Mouse (Mus musculus) gastrocnemius, postnatal 14 days (tissue): ENCODE results near the gene Med26. TPM values are rescaled to one million over a fixed set of nuclear protein-coding genes. Genes with fewer than 3 reads are reported as not detected.

Experiments used
- DNase-seq: peaks from one replicate; pipeline ENCODE4 v3.0.0; 2021; ENCODE audit warnings: mixed read lengths
- intact Hi-C: fragments of 180-260 bp; cut with DNase I; formaldehyde crosslinking; loops from one replicate; pipeline ENCODE4 v1.15.1; 2025; ENCODE audit warnings: low total_unique reads
- microRNA-seq, 2 experiments: library from miRNA; unstranded; fragments of <30 nt; microRNA quantifications; one replicate each; pipeline ENCODE4 v1.2.0; 2021
- total RNA-seq, 2 experiments: library from RNA; stranded (reverse); gene quantifications; 2 replicates each; pipeline ENCODE4 v1.2.3; 2021

Med26 gene
- total RNA-seq, 2 experiments from 2014 or later, result 7.4 to 12.0 TPM

- DNase-seq, result no peak
- intact Hi-C loops, result no loop called here
These were observed 103.0 kb downstream of the Med26 start for GRCm38 (mm10) chr8:72445071-72445470.

Small RNA genes within 50 kb of the gene (microRNA-seq; reads per million reads assigned to microRNA genes)
- 0 reads per million in 2 experiments for gene Gm28019
- 0.50 to 1.9 reads per million in 2 experiments for gene Mir7068

Other genes starting within 250 kb of the Med26 start
- gene Gm10282, start 243.0 kb downstream of the Med26 start, total RNA-seq, result 1 to 10 TPM; 5.1 to 7.5 TPM
- 10 to 100 TPM; 19.1 to 24.1 TPM for gene Klf2, start 229.2 kb downstream of the Med26 start, total RNA-seq
- gene Eps15l1, start 126.8 kb downstream of the Med26 start, total RNA-seq, result 10 to 100 TPM; 23.2 to 23.4 TPM
- 1 to 10 TPM; 1.7 to 1.8 TPM for gene Calr3, start 104.4 kb downstream of the Med26 start, total RNA-seq
- gene 1700030K09Rik, start 104.4 kb downstream of the Med26 start, total RNA-seq, result 1 to 10 TPM; 3.1 to 3.2 TPM
- 10 to 100 TPM; 23.0 to 26.5 TPM for gene Cherp, start 73.0 kb downstream of the Med26 start, total RNA-seq
- gene Slc35e1, start 55.7 kb downstream of the Med26 start, total RNA-seq, result 10 to 100 TPM; 25.9 to 26.8 TPM
- 10 to 100 TPM; 80.0 to 81.2 TPM for gene Smim7, start 22.8 kb upstream of the Med26 start, total RNA-seq
- gene Tmem38a, start 23.8 kb upstream of the Med26 start, total RNA-seq, result 1,000 to 10,000 TPM; 1,133 to 1,242 TPM
- under 1 TPM; 0.47 to 0.53 TPM for gene Nwd1, start 98.4 kb upstream of the Med26 start, total RNA-seq
- 10 to 100 TPM; 54.4 to 56.6 TPM for gene Sin3b, start 175.0 kb upstream of the Med26 start, total RNA-seq
- gene F2rl3, start 213.6 kb upstream of the Med26 start, total RNA-seq, result 1 to 10 TPM; 2.2 to 2.9 TPM